Mouse (Mus musculus): ENCODE results near the gene Gm28051. TPM values are rescaled to one million over a fixed set of nuclear protein-coding genes. Genes with fewer than 3 reads are reported as not detected.

The Gm28051 gene
- total RNA-seq (2021), result not detected
- long read RNA-seq, experiment 1, result 0 reads
- long read RNA-seq, experiment 2, result 0 reads

DNA sequence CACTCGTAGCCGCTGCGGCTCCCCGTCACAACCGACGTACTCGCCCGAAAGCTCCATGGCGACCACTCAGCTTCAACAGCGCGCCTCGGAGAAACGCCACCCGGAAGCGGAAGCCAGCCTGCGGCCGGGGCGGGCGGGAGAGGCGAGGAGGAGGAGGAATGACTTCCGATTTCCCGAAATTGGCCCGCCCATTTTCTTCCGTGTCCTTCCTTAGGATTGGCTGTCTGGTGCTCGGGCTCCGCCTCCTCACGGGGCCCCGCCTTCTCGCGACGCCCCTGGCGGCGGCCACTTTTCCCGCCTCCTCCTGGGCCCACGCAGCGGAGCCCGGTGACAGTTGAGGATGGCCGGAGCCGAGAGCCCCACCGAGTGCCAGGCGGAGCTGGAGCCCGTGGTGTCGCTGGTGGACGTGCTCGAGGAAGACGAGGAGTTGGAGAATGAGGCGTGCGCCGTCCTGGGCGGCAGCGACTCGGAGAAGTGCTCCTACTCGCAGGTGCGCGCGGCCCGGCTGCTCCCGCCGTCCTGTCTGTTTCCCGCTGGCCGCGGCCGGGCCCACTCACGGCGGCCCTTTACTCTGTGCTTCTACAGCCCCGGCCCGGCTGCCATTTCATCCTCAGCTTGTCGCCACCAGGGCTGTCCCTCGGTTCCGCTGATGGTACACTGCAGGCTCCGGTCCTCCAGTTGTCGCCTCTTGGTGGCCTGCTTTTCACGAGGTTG lies at the start of gene Gm28051, which contains the start of the genes Gon7 and Ubr7:
TSS of gene Gm28051 (minus strand) at position 77 of the 714 bp plus-strand sequence.
TSS of gene Gon7 (minus strand) at position 115 of the 714 bp plus-strand sequence.
TSS of gene Ubr7 (plus strand) at position 279 of the 714 bp plus-strand sequence.
- peak; percentile 96 for DNase-seq

DNA sequence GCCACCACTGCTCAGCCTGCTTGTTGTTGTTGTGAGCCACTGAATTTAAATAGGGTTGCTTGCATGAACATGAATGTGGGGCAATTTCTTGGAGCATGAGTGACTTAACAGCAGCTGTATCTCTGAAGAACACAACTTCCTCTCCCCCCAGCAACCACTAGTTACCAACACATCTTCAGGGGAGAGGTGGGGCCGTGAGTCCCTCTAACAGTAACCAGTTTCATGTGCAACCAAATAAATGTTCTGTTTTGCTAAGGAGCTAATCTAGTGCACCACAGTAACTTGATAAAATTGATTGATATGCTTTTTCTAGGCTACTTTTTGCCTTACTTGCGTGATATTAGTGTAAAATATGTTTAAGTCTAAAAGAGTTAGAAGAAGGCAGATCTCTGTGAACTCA lies 42.0 kb upstream of the Gm28051 start:
- no peak for DNase-seq

DNA sequence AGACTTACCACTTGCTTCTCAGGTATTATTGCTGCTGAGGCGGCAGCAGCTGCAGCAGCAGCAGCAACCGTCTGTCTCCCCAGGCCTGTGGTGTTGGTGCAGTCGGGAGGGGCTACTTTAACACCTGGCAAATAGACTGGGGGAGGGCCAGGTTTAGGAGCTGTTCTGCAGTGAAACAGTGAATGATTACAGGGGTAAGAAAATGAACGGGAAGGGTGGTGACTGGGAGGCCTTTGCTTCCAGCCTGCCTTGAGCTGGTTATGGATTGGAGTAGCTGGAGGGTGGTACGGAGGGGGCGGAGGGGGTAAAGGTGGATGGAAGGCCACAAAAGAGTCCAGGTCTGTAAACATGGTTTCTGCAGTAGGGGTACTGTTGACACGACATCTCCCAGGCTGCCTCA lies 30.4 kb upstream of the Gm28051 start:
- no peak for DNase-seq

DNA sequence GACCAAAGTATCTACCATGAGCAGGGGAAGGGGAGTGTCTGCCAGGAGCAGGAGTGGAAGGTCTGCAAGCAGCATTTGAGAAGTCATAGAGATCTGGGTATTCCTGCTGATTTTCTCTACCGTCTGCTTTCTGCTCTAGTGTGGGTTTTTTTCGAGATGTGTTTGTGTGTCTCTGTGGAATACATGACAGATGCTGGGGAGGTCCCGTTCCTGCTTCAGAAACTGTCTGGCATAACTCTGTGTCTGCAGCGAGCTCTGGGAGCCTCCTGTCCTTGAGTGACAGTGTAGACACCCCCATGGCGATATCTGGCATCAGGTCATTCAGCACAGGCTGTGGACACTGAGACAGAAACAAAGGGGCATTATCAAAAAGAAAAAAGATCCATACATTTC lies 28.0 kb upstream of the Gm28051 start:
- no peak for DNase-seq

DNA sequence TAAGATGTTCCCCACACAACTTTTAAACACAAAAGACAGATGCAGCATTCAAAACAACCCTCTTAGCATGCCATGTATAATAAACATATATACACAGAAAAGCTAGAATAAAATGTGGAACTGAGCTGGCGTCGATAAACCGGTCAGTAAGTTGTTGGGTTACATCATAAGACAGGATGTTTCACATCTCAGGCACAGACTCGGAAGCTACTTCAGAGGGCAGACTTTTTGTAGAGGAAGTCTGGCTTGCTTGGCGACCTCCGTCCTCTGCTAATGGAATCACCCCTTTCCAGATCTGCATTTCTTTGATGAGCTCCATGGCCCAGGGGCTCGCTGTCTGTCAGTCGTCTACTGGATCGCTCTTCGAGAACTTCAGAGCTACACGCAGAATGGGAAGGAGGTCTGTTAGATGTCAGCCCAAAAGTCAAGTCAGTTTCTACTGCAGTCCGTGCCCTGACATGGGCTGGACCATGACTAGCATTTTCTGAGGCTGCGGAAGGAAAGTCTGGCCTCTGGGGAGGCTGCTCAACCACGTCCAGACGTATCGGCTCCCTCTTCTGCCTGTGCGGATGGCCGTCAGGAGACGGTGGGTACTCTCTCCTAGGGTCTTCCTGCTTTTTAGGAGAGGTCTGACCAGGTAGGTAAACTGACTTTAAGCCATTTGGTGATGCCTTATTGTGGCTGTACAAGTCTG lies 27.5 kb upstream of the Gm28051 start:
- DNase-seq, result no peak

DNA sequence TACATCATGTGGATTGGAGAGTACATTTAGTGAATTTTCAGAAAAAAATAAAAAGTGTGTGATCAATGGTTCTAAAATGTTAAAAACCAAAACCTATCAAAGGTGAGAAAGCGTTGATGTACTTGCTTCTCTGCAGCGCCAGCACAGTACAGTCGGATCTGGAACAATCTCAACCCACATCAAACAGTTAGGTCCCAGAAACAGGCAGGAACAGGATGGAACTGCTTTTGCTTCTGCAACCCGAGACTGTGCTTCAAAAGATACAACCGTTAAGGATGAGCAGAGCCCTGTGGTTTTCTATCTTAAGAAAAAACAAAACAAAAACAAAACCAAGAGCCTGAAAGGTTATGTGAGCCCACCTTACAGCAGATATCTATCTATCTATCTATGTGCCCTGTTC lies 25.3 kb upstream of the Gm28051 start:
- no peak for DNase-seq

DNA sequence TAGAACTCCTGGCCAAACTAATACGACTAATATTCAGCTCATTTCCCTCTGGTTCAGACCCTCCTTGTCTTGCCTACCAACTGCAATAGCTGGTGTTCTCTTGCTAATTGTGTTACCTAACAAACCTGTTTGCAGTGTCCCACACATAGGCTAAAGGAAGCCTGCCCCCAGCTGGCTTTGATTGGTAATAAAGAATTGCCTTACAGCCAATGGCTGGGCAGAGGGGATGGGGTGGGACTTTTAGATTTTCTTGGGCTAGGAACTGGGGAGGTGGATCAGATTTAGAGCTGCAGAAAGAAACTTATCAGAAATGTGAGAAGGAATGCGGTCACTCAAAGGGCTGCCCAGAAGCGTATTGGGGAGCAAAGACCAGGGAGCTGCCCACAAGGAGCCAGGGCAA lies 21.9 kb upstream of the Gm28051 start:
- DNase-seq, result no peak

DNA sequence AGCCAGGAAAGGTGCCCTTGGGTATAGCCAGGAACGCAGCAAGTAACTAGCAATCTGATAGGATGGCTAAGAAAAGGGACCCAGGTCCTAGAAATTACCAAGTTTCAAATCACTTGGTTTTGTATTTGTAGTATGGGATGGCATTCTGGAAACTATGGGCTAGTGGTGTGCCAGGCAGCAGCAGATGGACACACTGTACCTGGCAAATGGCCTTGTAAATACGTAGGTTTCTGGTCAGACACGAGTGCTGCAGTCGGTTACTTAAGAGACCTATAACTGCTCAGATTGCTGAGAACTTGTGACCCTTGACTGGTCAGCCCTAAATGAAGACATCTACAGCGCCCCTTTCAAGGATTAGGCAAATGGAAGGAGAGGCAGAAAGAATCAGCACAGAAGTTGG lies 20.6 kb upstream of the Gm28051 start:
- DNase-seq, result no peak

DNA sequence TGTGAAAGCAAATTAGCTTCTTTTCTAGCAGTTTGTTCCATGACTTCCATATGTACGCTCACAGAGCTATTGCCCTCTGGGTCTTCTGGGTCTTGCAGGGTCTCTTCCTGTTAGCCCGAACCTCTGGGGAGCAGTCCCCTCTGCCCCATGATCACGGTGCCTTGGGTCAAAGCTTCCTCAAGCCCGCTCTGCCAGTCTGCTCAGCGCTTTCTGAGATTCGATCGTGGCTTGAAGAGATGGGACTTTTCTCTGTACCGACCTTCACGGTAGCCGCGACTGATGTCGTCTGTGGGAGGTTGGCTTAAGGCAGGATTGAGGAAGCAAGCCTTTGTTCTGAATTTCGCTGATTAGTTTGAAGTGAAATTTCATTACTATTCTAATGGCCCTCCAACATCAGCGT lies 18.5 kb upstream of the Gm28051 start:
- no peak for DNase-seq

DNA sequence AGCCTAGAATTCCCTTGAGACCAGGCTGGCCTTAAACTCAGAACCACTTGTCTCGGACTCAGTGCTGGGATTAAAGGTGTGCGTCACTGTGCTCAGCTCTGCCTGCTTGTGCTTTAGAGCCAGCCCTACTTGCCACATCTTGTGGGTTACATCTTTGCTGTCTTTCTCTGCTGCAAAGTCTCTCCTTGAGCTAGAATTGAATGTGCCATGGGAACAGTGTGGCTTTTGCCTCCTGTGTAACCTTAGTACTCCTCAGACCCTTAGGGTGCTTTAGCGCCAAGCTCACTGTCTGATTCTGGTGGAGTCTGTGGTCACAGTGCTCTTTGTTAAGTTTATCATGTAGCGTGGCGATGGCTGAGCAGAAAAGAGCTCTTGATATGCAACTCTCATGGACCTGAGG lies 15.1 kb upstream of the Gm28051 start:
- DNase-seq, result no peak

DNA sequence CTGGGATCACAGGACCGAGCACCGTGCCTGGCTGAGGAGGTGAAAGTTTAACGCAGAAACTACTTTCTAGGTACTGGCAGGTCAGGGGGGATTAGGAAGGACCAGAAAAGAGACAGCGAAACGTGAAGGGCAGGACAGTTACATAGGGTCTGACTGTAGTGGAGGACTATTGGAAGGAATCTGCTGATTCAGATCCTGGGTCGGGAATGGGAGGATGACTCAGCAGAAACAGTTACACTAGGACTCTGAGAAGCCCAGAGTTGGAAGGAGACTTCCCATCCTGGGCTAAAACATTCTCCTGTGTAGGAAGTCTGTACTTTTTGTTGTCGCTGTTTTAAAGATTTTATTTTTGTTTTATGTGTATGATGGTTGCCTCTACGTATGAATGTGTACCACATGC lies 14.0 kb upstream of the Gm28051 start:
- no peak for DNase-seq

DNA sequence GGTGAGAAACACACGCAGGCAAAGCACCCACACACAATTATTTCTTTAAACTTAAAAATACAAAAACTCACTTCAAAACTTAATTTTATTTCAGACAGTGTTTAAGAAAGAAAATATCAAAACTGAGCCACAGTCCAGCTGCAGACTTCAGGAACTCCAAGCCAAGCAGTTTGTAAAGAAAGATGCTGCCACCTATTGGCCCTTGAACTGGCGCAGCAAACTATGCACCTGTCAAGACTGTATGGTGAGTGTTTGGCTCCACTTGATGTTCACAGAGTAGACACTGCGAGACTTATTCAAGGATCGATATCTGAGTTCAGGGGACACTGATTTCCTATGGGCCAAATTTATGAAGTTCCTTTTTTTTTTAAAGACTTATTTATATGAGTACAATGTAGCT lies 11.4 kb upstream of the Gm28051 start:
- DNase-seq, result no peak

DNA sequence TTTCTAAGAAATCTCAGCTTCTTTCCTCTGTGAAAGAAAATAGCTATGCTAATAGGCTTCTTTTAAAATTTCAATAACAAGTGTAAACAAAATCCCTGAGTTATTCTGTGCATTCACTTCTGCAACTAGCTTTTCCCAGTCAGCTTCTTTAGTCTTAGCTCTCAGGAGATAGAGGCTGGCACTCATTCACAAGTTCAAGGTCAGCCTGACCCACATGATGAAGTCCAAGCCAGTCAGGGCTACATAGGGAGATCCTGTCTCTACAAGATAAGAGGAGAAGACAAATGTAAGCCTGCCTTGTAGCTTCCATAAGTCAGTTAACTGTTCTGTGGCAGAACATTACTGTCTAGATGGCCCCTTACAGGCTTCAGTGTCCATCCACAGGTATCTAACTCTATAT lies 6.1 kb upstream of the Gm28051 start:
- no peak for DNase-seq

DNA sequence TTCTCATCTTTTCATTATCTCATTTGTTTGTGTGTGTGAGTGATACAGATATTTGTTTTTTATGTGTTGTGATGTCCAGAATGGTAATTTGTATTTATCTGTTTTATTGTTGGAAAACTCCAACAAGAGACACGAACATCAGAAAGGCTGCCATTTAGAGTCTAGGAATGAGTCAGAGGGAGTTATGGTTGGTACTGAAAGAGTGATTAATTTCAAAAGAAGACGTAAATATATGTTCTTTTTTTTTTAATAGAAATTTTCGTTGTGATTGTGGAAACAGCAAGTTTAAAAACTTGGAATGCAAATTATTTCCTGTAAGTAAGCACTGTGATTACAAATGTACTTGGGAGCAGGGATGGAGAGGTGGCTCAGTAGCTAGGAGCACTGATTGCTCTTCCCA lies 4.1 kb upstream of the Gm28051 start:
- DNase-seq, result no peak

DNA sequence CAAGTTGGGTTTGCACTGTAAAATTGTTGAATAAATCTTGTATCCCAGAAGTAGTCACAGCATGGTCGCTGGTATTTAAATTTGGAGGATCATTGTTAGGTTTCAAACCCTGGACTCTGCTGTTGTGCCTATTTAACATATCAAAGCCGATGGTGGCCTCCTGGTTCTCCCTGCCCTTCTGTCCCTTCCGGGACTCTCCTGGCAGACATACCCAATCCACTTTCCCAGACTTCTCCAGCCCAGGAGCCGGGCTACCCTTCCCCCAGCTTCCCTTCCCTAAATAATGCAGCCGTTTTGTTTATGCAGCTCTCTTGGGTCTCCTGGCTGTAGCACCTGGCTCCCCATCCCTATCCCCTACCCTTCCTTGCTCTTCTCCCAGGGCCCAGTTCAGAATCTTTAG lies 1.4 kb upstream of the Gm28051 start:
- DNase-seq, result no peak

DNA sequence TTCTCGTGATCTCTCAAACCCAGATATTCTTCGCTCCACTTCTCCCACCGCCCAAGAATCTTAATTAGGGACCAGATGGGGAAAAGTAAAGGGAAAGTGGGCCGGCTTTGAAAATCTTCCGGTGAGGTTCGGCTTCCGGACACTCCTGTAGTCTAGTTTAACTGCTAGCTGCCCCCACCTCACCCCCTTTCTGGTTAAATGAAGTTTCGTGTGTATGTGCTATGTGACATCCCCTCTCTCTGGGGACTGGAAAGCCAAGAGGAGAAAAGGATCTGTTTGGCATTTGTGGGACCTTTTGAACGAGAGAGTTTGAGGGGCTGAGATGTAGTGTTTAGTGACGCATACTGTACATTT lies 815 bp upstream of the Gm28051 start, which contains the start of gene Gm20604:
TSS of gene Gm20604 (minus strand) at position 270 of the 354 bp plus-strand sequence.
- no peak for DNase-seq

DNA sequence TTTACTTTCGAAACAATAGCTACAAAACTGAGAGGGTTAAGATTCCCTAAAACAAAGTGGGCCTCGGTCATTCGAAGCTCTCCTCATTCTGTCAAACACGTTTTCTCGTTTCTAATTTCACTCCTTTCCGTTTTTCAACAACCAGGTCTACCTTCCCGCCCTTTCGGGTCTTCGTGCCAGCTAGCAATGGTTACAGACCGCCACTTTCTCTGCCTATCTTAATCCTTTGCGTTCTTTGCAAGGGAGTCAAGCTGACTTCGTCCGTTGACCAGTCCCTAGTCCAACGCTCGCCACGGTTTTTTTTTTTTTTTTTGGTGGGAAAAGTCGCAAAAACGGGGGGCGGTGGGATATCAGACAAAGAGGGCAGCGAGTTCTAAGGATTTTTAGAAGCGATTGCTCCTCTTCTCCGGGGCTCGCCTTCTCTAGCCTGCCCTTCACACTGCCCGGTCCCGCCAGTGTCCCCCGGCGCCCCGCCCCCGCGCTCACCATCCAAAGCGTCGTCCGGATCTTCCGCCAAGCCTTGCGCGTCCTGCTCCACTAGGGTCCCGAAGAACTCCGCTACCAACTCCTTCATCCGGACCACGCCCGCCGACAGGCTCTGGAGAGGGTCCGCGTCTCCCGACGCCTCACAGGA lies 393 bp downstream of the Gm28051 start:
- DNase-seq, result no peak

DNA sequence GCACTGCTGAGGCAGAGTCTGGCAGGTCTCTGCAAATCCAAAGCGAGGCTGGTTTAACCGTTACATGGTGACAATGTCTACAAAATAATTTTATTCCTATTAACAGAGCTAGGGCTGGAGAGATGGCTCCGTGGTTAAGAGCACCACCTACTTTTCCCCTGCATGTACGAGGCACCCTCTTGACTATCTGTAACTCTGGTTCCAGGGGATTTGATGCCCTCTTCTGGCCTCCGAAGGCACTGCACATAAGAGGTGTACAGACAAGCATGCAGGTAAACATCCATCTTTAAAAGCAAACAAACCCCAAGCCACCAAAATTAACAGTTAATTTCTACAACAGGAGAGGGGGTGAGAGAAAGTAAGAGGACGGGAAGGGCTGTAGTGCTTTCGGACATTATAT lies 1.3 kb downstream of the Gm28051 start:
- no peak for DNase-seq

DNA sequence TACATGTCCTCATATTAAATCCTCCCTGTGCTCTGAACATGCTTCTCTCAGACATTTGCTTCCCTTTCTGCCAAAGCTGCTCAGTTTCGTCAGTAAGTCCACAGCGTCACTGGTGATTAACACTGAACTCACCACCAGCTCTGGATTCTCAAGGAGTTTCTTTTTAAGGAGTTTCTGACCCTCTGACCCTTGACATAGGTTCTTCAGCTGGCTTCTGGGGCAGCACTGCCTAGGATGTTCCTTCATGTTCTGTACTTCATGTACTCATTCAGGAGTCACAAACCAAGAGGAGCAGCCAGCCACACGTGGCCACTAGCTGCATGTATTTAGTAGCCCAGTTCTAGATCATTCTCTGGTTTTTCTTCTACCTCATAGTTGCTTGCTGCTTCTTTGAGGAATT lies 9.3 kb downstream of the Gm28051 start:
- DNase-seq, result no peak

DNA sequence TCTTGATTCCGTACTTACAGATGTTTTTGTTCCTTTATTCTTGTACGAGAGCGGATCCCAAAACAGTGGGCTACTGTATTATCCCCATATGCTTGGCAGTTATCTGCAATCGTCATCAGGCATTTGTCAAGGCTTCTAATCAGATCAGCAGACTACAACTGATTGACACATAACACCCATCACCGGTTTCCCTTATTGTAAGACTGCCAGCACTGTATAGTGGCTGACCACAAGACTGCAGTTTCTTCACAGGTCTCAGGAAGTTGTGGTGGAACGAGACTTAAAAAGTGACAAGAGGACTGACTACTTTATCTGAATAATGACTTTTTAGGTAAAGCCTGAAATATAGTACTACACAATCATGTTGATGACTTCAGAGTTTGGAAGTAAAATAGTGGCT lies 12.7 kb downstream of the Gm28051 start:
- no peak for DNase-seq

DNA sequence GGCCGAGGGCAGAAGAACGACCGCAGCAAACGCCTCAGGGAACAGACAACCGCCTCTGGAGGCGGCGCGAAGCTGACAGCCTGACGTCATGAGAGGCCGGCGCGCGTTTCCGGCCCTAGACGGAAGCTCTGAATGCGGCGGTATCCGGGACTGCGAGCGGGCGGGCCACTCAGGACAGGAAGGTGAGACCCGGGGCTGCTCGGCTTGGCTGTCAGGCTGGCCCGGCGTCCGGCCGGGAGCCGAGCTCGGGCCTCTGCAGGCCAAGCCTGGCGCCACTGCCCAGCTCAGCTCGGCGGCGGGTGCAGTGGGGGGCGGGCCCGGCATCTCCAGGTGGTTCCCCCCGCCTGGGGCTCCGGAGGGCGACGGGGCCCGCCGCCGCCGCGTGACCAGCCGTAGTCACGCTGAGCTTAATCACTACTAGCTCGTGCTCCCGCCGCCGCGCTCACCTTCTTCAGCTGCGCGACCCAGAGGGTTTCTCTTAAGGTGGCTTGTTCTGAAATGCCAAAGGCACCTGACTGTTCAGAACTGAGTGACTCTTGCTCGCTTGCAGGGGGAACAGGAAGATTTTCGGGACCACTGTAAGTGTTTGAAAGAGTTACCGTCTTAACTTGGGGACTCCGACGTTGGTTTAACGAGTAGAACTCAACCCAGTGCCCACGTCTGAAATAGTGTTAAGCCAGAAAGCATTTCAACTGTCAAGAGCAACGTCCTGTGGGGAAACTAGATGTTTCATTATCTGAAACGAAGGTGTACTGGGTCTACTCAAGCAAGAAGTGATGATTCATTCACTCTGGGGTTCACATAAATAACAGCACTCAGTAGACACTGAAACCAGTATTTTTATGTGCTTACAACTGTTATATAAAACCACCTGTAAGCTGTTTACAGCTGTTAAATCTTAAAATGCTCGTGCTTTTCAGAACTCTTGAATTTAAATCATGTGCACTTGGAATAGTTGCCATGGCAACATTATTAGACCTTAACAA lies 13.7 kb downstream of the Gm28051 start, which contains the start of the genes Moap1 and Tmem251:
TSS of gene Moap1 (minus strand) at position 73 of the 986 bp plus-strand sequence.
TSS of gene Tmem251 (plus strand) at position 174 of the 986 bp plus-strand sequence.
- peak; percentile 84 for DNase-seq

DNA sequence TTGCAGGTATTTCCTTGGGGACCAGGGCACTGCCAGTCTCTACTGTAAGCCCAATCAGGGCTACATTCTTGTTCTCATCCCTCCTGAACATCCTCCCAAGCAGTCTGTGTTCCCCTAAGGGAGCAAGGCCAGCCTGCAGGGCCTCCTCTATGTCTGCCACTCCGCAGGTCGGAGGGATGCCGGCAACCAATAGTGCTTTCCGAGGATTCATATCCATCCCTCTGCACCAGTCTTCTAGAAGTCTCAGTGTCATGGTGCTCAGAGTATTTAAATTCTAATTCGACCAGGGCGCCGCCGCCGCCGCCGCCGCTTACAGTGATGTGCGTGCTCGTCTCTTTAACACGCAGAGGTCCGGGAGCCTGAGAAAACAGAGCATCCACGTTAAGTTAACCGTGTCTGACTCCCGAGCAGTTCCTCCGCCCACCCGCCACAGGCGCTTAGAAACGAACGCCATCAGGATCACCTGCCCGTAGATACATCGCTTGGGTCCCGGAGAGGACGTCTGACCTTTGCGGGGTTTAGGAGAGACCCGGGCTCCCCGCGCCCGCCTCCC lies 14.5 kb downstream of the Gm28051 start:
- no peak for DNase-seq

Measured in gastrocnemius, postnatal 25 days (tissue).